Mouse (Mus musculus) CD4-positive, CD25-positive, alpha-beta regulatory T cell, adult 4 months (primary cell): ENCODE measurements around the gene Jsrp1. TPM values are rescaled to one million over a fixed set of nuclear protein-coding genes. Genes with fewer than 3 reads are reported as not detected.
"Not testable (repeated sequence)": the region's sequence is repeated elsewhere in the genome, so short reads cannot be mapped to it uniquely, and the experiment has no call there.

Experiments used
- ATAC-seq: one replicate; pipeline ENCODE4 v1.8.0; 2017
- polyA plus RNA-seq, 2 experiments: library from polyadenylated mRNA; unstranded; fragments of 100-300 nt; shearing (Covaris generic); gene quantifications; one replicate each; pipeline ENCODE4 v1.2.1; 2017

The Jsrp1 gene
- polyA plus RNA-seq, 2 experiments from 2014 or later: not detected

- no peak for ATAC-seq
Measured at GRCm38 (mm10) chr10:80831136-80831535, 17.8 kb upstream of the Jsrp1 start.

- no peak for ATAC-seq
Measured at GRCm38 (mm10) chr10:80829359-80830278, 16.3 kb upstream of the Jsrp1 start.

GRCm38 (mm10) chr10:80828587-80828986, 15.3 kb upstream of the Jsrp1 start:
- not testable (repeated sequence) for ATAC-seq

GRCm38 (mm10) chr10:80827870-80828420, 14.6 kb upstream of the Jsrp1 start:
- no peak for ATAC-seq

GRCm38 (mm10) chr10:80827063-80827869, 14.0 kb upstream of the Jsrp1 start:
- no peak for ATAC-seq

- peak; percentile 89 for ATAC-seq
Measured at GRCm38 (mm10) chr10:80826151-80827062, 13.1 kb upstream of the Jsrp1 start, which contains the start of gene Oaz1. Oaz1 (plus strand) TSS chr10:80826656.

- ATAC-seq: no peak
Measured at GRCm38 (mm10) chr10:80824827-80825226, 11.5 kb upstream of the Jsrp1 start.

GRCm38 (mm10) chr10:80823847-80824643, 10.7 kb upstream of the Jsrp1 start:
- no peak for ATAC-seq

GRCm38 (mm10) chr10:80823316-80823715, 10.0 kb upstream of the Jsrp1 start:
- no peak for ATAC-seq

GRCm38 (mm10) chr10:80822528-80822927, 9.2 kb upstream of the Jsrp1 start:
- no peak for ATAC-seq

GRCm38 (mm10) chr10:80821991-80822390, 8.7 kb upstream of the Jsrp1 start:
- no peak for ATAC-seq

- no peak for ATAC-seq
Measured at GRCm38 (mm10) chr10:80819406-80819805, 6.1 kb upstream of the Jsrp1 start.

- no peak for ATAC-seq
Measured at GRCm38 (mm10) chr10:80818599-80819281, 5.4 kb upstream of the Jsrp1 start.

GRCm38 (mm10) chr10:80817955-80818354, 4.7 kb upstream of the Jsrp1 start:
- not testable (repeated sequence) for ATAC-seq

- no peak for ATAC-seq
Measured at GRCm38 (mm10) chr10:80817164-80817563, 3.9 kb upstream of the Jsrp1 start.

- ATAC-seq: not testable (repeated sequence)
Measured at GRCm38 (mm10) chr10:80816303-80816702, 3.0 kb upstream of the Jsrp1 start.

- no peak for ATAC-seq
Measured at GRCm38 (mm10) chr10:80814800-80815199, 1.5 kb upstream of the Jsrp1 start.

- no peak for ATAC-seq
Measured at GRCm38 (mm10) chr10:80812391-80813041, 782 bp downstream of the Jsrp1 start.

GRCm38 (mm10) chr10:80810084-80810483, 3.2 kb downstream of the Jsrp1 start:
- no peak for ATAC-seq
